Mouse (Mus musculus) C2C12 (cell line): ENCODE measurements around the gene Bicc1.

Experiments
- CTCF ChIP-seq: IDR thresholded peaks from one replicate; pipeline ENCODE4 v1.5.1; 2011; ENCODE audit not compliant: control insufficient read depth, insufficient read depth, insufficient read length
- MAX ChIP-seq: IDR thresholded peaks from one replicate; pipeline ENCODE4 v1.6.1; 2011; ENCODE audit warnings: mild to moderate bottlenecking, control low read depth
- MYOD1 ChIP-seq: IDR thresholded peaks from one replicate; pipeline ENCODE4 v1.6.1; 2011; ENCODE audit warnings: low read depth; ENCODE audit not compliant: control insufficient read depth, insufficient read length
- USF1 ChIP-seq: IDR thresholded peaks from one replicate; pipeline ENCODE4 v1.6.1; 2011; ENCODE audit warnings: low read depth, mild to moderate bottlenecking, control low read depth, moderate library complexity

GRCm38 (mm10) chr10:70982156-70982555 is 177.3 kb downstream of the Bicc1 start:
- TF ChIP-seq MAX (no peak), CTCF (no peak), MYOD1 (no peak), USF1 (no peak)
